Mouse (Mus musculus): ENCODE measurements around the gene Dbh. TPM values are rescaled to one million over a fixed set of nuclear protein-coding genes. Genes with fewer than 3 reads are reported as not detected.

The Dbh gene
- polyA plus RNA-seq, 1 experiment from 2014 or later, result 2.3 TPM

DNA sequence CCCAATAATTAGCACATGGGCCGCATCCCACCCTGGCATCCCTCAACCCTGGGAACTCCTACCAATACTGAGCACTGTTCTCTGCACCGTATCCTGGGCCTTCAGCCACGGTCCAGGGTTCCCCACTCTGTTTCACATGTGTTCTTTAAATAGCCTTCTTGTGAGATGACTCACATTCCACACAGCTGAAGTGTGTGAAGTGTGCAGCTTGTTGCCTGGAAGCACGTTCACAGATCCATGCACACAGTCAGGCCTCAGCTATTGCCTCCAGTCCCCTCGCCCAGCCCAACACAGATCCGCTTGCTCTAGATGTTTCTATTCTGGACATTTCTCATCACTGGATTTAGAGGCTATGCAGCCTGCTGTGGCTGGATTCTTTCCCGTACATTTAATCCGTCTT lies 14.1 kb downstream of the Dbh start:
- Histone ChIP-seq H3K27me3 (ENCODE audit: control insufficient read depth, insufficient read depth, low read length) (no peaks in the 10 kb centered on the region), H3K36me3 (replicated peaks; ENCODE audit: control insufficient read depth, insufficient read depth) (no peaks in the 10 kb centered on the region), H3K9me3 (ENCODE audit: control insufficient read depth, low read length) (no peaks in the 10 kb centered on the region), H3K4me1 (replicated peaks; ENCODE audit: control insufficient read depth, insufficient read depth, low read length) (no peaks in the 10 kb centered on the region), H3K4me2 (replicated peaks) (no peak overlapping the region), H3K27ac (no peak overlapping the region), H3K4me3 (replicated peaks; ENCODE audit: low read length) (no peak overlapping the region), H3K9ac (no peak overlapping the region)
- DNase-seq (ENCODE audit: low spot score), result no peak
- ATAC-seq (ENCODE audit: low FRiP score), result no peak
- 86% methylated on average over 8 of the region's 8 CpGs for WGBS

- no peak overlapping the region for H3K9ac ChIP-seq
- 63% methylated on average over 4 of the region's 4 CpGs for WGBS
- no peaks in the 10 kb centered on the region for H3K36me3 ChIP-seq (replicated peaks; ENCODE audit: control insufficient read depth, insufficient read depth)
- H3K4me2 ChIP-seq (replicated peaks), result no peak overlapping the region
- ATAC-seq (ENCODE audit: low FRiP score) (no peak), DNase-seq (ENCODE audit: low spot score) (no peak)
- H3K27ac ChIP-seq, result no peak overlapping the region
- no peaks in the 10 kb centered on the region for H3K9me3 ChIP-seq (ENCODE audit: control insufficient read depth, low read length)
- no peak overlapping the region for H3K4me3 ChIP-seq (replicated peaks; ENCODE audit: low read length)
- H3K4me1 ChIP-seq (replicated peaks; ENCODE audit: control insufficient read depth, insufficient read depth, low read length), result no peaks in the 10 kb centered on the region
- H3K27me3 ChIP-seq (ENCODE audit: control insufficient read depth, insufficient read depth, low read length), result no peaks in the 10 kb centered on the region
Observed at GRCm38 (mm10) chr2:27181907-27182306, 16.9 kb downstream of the Dbh start.

- ATAC-seq (ENCODE audit: low FRiP score) (peak; percentile 64; the same call in 1 of the 2 replicates), DNase-seq (ENCODE audit: low spot score) (peak; percentile 24)
- WGBS, result 61% methylated on average over 12 of the region's 12 CpGs
- no peak overlapping the region for H3K4me3 ChIP-seq (replicated peaks; ENCODE audit: low read length)
- no peaks in the 10 kb centered on the region for H3K36me3 ChIP-seq (replicated peaks; ENCODE audit: control insufficient read depth, insufficient read depth)
- H3K4me2 ChIP-seq (replicated peaks), result no peak overlapping the region
- H3K9ac ChIP-seq, result no peak overlapping the region
- no peaks in the 10 kb centered on the region for H3K27me3 ChIP-seq (ENCODE audit: control insufficient read depth, insufficient read depth, low read length)
- H3K9me3 ChIP-seq (ENCODE audit: control insufficient read depth, low read length), result no peaks in the 10 kb centered on the region
- H3K4me1 ChIP-seq (replicated peaks; ENCODE audit: control insufficient read depth, insufficient read depth, low read length), result no peaks in the 10 kb centered on the region
- peak overlapping the region; percentile 39; the same call in 1 of the 2 replicates for H3K27ac ChIP-seq
Observed at GRCm38 (mm10) chr2:27183734-27184133, 18.7 kb downstream of the Dbh start.

GRCm38 (mm10) chr2:27187531-27187930 lies 22.5 kb downstream of the Dbh start:
- WGBS, result 89% methylated on average over 6 of the region's 6 CpGs
- DNase-seq (ENCODE audit: low spot score) (no peak), ATAC-seq (ENCODE audit: low FRiP score) (no peak)

GRCm38 (mm10) chr2:27189994-27190393 lies 25.0 kb downstream of the Dbh start:
- WGBS, result 55% methylated on average over 4 of the region's 4 CpGs
- Histone ChIP-seq H3K4me3 (replicated peaks; ENCODE audit: low read length) (no peak overlapping the region), H3K4me2 (replicated peaks) (no peak overlapping the region), H3K4me1 (replicated peaks; ENCODE audit: control insufficient read depth, insufficient read depth, low read length) (no peaks in the 10 kb centered on the region), H3K27ac (no peak overlapping the region), H3K27me3 (ENCODE audit: control insufficient read depth, insufficient read depth, low read length) (no peaks in the 10 kb centered on the region), H3K9me3 (ENCODE audit: control insufficient read depth, low read length) (no peaks in the 10 kb centered on the region), H3K9ac (no peak overlapping the region), H3K36me3 (replicated peaks; ENCODE audit: control insufficient read depth, insufficient read depth) (no peaks in the 10 kb centered on the region)
- no peak for DNase-seq (ENCODE audit: low spot score)
- ATAC-seq (ENCODE audit: low FRiP score), result no peak

More at GRCm38 (mm10) chr2:27187531-27187930, 22.5 kb downstream of the Dbh start:
- Histone ChIP-seq H3K9me3 (ENCODE audit: control insufficient read depth, low read length) (no peaks in the 10 kb centered on the region), H3K27ac (no peak overlapping the region), H3K27me3 (ENCODE audit: control insufficient read depth, insufficient read depth, low read length) (no peaks in the 10 kb centered on the region), H3K4me3 (replicated peaks; ENCODE audit: low read length) (no peak overlapping the region), H3K36me3 (replicated peaks; ENCODE audit: control insufficient read depth, insufficient read depth) (no peaks in the 10 kb centered on the region), H3K9ac (no peak overlapping the region), H3K4me2 (replicated peaks) (no peak overlapping the region), H3K4me1 (replicated peaks; ENCODE audit: control insufficient read depth, insufficient read depth, low read length) (no peaks in the 10 kb centered on the region)

DNA sequence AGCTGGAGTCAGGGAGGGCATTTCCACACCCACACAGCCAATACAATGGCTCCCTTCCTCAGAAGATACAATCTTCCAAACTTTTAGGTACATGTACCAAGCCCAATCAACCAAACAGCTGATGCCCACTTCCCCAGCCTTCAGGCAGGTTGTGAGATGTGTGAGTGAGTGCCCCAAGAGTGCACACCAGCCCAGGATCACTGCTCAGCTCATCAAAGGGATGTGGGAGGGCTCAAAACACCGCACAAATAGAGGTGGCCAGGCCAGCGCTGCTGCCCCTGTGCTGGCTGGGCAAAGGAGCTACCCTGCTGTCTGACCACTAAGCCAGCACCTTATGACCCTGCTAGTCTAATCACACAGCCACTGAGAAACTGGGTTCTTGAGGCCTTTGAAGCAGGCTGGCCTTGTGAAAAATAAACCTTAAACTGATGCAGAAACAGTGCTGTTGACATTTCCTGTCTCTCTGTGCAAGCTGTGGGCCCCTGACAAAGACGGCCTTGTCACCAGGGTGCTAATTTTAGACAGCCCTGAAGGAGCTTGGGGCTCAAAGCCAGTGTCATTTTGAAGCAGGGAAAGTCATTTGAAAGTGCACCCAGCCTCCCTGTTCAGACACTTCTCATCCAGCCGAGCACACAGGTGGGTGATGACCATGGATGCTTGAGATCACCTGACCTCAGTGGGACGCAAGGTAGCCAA lies 33.7 kb downstream of the Dbh start:
- Histone ChIP-seq H3K9me3 (ENCODE audit: control insufficient read depth, low read length) (no peaks in the 10 kb centered on the region), H3K27ac (no peak overlapping the region), H3K4me3 (replicated peaks; ENCODE audit: low read length) (no peak overlapping the region), H3K36me3 (replicated peaks; ENCODE audit: control insufficient read depth, insufficient read depth) (no peaks in the 10 kb centered on the region), H3K4me2 (replicated peaks) (no peak overlapping the region), H3K27me3 (ENCODE audit: control insufficient read depth, insufficient read depth, low read length) (no peaks in the 10 kb centered on the region), H3K4me1 (replicated peaks; ENCODE audit: control insufficient read depth, insufficient read depth, low read length) (no peaks in the 10 kb centered on the region), H3K9ac (no peak overlapping the region)
- DNase-seq (ENCODE audit: low spot score), result no peak
- ATAC-seq (ENCODE audit: low FRiP score), result no peak
- 71% methylated on average over 5 of the region's 5 CpGs for WGBS

DNA sequence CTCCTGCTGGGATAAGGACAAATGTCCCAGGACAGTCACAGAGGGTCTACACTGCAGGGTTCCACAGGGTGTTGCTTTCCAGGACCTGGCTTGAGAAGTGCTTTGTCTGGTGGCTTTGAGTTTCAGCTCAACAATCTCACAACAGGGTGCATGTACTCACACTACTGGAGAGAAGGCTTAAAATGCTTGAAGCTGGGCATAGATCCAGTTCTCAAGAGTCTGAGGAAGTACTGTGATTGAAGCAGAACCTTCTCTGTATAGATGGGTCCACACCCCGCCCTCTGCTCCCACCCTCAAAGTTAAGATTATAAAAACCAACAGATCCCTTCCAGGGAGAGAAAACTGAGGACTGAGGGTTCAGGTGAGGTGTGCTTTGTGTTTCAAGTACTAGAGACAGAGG lies 35.6 kb downstream of the Dbh start:
- no peaks in the 10 kb centered on the region for H3K27me3 ChIP-seq (ENCODE audit: control insufficient read depth, insufficient read depth, low read length)
- WGBS, result 67% methylated on average over 1 of the region's 1 CpGs
- no peak overlapping the region for H3K4me2 ChIP-seq (replicated peaks)
- no peaks in the 10 kb centered on the region for H3K4me1 ChIP-seq (replicated peaks; ENCODE audit: control insufficient read depth, insufficient read depth, low read length)
- H3K27ac ChIP-seq, result no peak overlapping the region
- DNase-seq (ENCODE audit: low spot score) (no peak), ATAC-seq (ENCODE audit: low FRiP score) (no peak)
- no peaks in the 10 kb centered on the region for H3K9me3 ChIP-seq (ENCODE audit: control insufficient read depth, low read length)
- H3K36me3 ChIP-seq (replicated peaks; ENCODE audit: control insufficient read depth, insufficient read depth), result no peaks in the 10 kb centered on the region
- H3K4me3 ChIP-seq (replicated peaks; ENCODE audit: low read length), result no peak overlapping the region
- no peak overlapping the region for H3K9ac ChIP-seq

DNA sequence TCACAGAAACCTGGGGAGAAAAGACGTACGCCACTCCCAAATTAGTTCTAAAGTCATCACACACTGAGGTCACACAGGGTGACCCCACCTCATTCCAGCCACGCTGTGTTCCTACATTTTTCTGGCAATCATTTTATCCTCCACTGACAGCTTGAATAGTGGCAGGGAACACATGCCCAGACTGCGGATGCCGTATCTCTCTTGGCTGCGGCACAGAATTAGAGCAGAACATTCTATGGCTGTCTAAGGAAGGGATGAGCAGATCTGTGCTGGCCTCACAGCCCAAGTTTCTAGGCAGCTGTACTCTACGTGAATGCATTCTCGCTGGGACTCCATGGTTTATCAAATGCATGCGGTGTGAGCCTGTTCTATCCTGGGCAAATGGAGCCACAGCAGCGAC lies 40.6 kb downstream of the Dbh start:
- no peak for DNase-seq (ENCODE audit: low spot score)
- H3K27me3 ChIP-seq (ENCODE audit: control insufficient read depth, insufficient read depth, low read length), result no peaks in the 10 kb centered on the region
- no peak overlapping the region for H3K4me3 ChIP-seq (replicated peaks; ENCODE audit: low read length)
- H3K9ac ChIP-seq, result no peak overlapping the region
- ATAC-seq (ENCODE audit: low FRiP score), result no peak
- H3K27ac ChIP-seq, result no peak overlapping the region
- no peaks in the 10 kb centered on the region for H3K9me3 ChIP-seq (ENCODE audit: control insufficient read depth, low read length)
- H3K4me2 ChIP-seq (replicated peaks), result no peak overlapping the region
- WGBS, result 74% methylated on average over 10 of the region's 10 CpGs
- no peaks in the 10 kb centered on the region for H3K36me3 ChIP-seq (replicated peaks; ENCODE audit: control insufficient read depth, insufficient read depth)
- H3K4me1 ChIP-seq (replicated peaks; ENCODE audit: control insufficient read depth, insufficient read depth, low read length), result no peaks in the 10 kb centered on the region

DNA sequence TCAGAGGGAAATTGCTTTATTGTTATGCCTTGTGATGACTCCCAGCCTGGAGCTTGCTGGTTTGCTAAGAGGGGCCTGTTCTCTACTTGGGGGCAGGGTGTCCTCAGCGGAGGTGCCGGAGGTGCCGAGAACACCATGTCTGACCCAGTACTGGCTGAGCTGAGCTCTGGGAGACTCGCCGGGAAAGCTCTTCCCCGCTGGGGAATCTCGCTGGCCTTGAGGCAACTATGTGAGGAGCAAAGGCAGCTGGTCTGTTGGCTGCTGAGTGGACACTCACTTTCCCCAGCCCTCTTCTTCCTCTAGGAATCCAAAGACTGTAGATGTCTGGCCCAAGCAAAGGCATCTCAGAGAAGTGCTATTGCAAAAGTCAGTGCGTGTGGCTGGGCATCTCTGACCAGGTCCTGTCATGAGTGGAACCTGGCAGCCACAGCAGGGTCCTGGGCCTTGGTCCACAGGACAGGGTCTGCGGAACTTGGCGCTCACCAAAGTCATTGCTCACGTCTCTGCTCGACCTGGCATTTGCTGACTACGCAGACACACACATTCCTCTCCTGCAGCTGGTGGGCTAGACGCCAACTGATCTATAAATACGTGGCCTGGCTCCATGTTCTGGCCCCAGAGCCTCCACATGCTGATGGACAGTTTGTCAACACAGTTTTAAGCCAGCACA lies 41.2 kb downstream of the Dbh start:
- Histone ChIP-seq H3K27me3 (ENCODE audit: control insufficient read depth, insufficient read depth, low read length) (no peaks in the 10 kb centered on the region), H3K36me3 (replicated peaks; ENCODE audit: control insufficient read depth, insufficient read depth) (no peaks in the 10 kb centered on the region), H3K4me2 (replicated peaks) (no peak overlapping the region), H3K4me3 (replicated peaks; ENCODE audit: low read length) (no peak overlapping the region), H3K4me1 (replicated peaks; ENCODE audit: control insufficient read depth, insufficient read depth, low read length) (no peaks in the 10 kb centered on the region), H3K9ac (no peak overlapping the region), H3K9me3 (ENCODE audit: control insufficient read depth, low read length) (no peaks in the 10 kb centered on the region), H3K27ac (no peak overlapping the region)
- DNase-seq (ENCODE audit: low spot score) (no peak), ATAC-seq (ENCODE audit: low FRiP score) (no peak)
- 85% methylated on average over 15 of the region's 15 CpGs for WGBS

Measured in hindbrain, embryonic 14.5 days (tissue).